Mouse (Mus musculus) right cerebral cortex, postnatal 4 days (tissue): ENCODE data around the gene Hspa1a.
"Not testable (repeated sequence)": the region's sequence is repeated elsewhere in the genome, so short reads cannot be mapped to it uniquely, and the experiment has no call there.

Experiments
- DNase-seq: peaks from one replicate; pipeline ENCODE4 v3.0.0-alpha.2; 2022

Hspa1a gene

GRCm38 (mm10) chr17:34962841-34963240 is 9.1 kb downstream of the Hspa1a start:
- no peak for DNase-seq

- no peak for DNase-seq
These were observed 9.8 kb downstream of the Hspa1a start for GRCm38 (mm10) chr17:34962125-34962524.

GRCm38 (mm10) chr17:34960702-34961493 is 11.1 kb downstream of the Hspa1a start:
- DNase-seq = no peak

DNA sequence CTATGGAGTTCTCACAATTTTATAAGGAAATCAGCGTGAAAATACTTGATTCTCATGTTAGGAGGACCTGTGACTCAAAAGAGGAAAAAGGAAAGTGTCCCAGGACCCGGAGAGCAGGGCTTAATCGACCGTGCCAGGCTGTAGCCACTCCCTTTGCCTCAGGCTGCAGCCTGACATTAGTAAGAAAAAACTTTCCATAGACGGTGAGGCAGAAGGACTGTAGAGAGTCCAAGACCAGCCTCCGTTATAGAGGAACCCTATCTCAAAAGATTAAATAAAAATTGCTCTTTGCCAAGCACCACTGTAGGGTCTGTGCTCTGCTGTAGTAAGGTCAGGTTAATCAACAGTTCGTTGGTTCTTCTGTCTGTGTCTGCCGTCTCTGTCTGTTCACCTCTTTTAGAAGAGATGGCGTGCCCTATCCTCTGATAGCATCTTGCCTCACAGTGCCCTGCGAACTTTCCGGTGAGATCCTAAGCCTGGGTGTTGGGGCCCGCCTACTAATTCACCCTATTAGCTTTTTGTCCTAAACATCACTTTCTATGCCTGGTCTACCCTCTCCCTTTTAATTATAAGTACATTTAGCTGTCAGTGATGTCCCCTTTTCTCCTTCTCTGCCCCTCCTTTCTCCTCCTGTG is 12.0 kb downstream of the Hspa1a start:
- DNase-seq = no peak

GRCm38 (mm10) chr17:34959130-34959778 is 12.7 kb downstream of the Hspa1a start, which contains the start of gene Hspa1b:
Gene Hspa1b, minus strand, starts transcription at chr17:34959238.
- DNase-seq = peak; percentile 51

DNA sequence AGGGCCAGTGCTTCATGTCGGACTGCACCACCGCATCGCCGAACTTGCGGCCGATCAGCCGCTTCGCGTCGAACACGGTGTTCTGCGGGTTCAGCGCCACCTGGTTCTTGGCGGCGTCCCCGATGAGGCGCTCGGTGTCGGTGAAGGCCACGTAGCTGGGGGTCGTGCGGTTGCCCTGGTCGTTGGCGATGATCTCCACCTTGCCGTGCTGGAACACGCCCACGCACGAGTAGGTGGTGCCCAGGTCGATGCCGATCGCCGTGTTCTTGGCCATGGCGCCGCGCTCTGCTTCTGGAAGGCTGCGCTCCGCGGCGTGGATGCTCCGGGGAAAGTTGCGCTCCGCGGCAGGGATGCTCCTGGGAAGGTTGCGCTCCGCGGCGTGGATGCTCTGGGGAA is 13.2 kb downstream of the Hspa1a start:
- not testable (repeated sequence) for DNase-seq

GRCm38 (mm10) chr17:34957966-34958365 is 14.0 kb downstream of the Hspa1a start:
- DNase-seq = not testable (repeated sequence)

GRCm38 (mm10) chr17:34957291-34957690 is 14.7 kb downstream of the Hspa1a start:
- DNase-seq = not testable (repeated sequence)

- DNase-seq = no peak
These were observed 15.6 kb downstream of the Hspa1a start for GRCm38 (mm10) chr17:34956340-34956739.

DNA sequence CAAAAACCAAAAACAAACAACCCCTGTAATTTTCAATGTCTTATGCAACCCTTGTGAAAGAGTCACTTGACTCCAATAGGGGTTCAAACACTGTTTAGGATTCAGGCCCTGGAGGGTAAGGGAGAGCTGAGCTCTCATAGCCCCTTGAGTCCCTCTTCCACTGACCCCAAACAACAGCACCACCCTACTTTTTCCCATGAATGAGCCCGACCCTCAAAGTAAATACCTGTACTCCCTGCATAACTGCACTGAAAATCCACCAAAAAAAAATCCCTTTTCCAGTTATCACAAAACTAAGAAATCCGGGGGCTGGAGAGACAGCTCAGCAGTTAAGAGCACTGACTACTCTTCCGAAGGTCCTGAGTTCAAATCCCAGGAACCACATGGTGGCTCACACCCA is 16.1 kb downstream of the Hspa1a start:
- DNase-seq = no peak

GRCm38 (mm10) chr17:34954831-34955230 is 17.1 kb downstream of the Hspa1a start:
- no peak for DNase-seq

DNA sequence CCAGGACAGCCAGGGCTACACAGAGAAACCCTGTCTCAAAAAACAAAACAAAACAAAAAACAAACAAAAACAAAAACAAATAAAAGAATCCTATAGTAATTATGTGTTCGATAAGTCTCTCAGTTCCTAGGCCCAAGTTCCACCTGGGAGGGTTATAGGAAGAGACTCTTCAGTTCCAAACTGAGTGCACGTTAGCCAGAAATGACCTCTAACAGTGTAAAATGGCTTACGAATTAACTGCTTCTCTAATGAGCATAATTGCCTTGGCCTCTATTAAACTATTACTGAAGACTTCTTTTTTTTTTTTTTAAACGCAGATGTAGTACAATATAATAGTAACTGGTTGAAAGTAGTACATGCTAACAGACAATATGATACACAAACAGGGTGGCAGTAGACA is 18.1 kb downstream of the Hspa1a start:
- no peak for DNase-seq

- no peak for DNase-seq
These were observed 18.7 kb downstream of the Hspa1a start for GRCm38 (mm10) chr17:34953258-34953657.

- peak; percentile 91 for DNase-seq
These were observed 19.4 kb downstream of the Hspa1a start for GRCm38 (mm10) chr17:34952378-34953040.

GRCm38 (mm10) chr17:34951636-34952377 is 20.1 kb downstream of the Hspa1a start:
- no peak for DNase-seq

DNA sequence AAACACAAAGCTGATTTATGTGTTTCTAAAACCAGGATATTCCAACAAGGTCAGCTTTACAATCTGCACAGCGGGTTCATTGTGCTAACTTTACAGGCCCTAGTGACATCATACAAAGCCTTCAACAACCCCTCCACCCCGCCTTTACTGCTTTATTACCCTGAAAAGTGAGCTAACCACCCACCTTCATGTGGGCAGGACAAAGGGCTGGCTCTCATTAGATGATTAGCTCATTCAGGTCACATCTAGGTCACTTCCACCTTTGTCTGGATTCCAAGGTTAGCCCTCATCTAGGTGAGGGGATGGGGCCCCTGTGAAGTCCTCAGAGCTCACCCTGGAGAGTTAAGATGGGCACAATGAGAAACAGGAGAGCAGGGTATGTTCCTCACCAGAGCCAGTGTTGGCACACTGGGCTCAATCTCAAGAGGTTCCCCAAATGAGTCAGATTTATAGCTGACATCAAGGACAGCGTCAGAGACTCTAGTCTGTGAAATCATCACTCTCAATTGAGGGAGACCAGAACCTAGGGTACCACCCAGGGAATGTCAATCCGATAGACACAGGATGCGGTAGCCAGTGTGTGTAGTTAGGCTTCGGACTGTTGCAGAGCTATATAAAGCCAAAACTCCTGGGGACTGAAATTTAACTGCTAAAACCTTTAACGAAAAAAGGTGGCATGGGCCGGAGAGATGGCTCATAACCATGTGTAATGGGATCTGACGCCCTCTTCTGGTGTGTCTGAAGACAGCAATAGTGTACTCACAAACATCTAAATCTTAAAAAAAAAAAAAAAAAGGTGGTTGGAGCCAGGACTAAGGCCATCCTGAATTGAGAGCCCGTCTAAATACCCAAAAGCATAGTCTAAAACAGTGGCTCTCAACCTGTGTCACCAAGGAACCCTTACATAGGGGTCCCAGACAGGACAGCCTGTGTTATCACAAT is 21.2 kb downstream of the Hspa1a start:
- DNase-seq = no peak

GRCm38 (mm10) chr17:34949553-34949969 is 22.4 kb downstream of the Hspa1a start:
- DNase-seq = no peak

DNA sequence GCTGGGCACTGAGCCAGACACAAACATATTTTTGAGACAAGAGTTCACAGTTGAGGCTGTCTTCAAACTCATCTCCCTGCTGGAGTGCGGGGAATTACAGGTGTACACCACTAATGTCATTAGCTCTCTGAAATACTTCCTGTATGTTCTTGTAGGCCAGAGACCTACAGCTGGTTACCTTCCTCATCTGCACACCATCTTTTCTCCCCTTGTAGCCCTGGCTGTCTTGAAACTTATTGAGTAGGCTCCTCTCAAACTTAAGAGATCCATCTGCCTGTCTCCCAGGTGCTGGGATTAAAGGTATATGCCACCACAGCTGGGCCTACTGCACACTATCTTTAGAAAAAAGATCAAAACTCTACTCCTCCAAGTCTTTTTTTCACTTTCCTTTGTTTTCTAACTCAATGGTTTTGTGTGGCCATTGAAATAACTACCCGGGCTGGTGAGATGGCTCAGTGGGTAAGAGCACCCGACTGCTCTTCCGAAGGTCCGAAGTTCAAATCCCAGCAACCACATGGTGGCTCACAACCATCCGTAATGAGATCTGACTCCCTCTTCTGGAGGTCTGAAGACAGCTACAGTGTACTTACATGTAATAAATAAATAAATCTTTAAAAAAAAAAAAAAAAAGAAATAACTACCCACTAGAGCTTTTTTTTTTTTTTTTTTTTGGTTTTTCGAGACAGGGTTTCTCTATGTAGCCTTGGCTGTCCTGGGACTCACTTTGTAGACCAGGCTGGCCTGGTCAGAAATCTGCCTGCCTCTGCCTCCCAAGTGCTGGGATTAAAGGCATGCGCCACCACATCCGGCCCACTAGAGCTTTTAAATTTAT is 23.0 kb downstream of the Hspa1a start:
- not testable (repeated sequence) for DNase-seq

- no peak for DNase-seq
These were observed 24.4 kb downstream of the Hspa1a start for GRCm38 (mm10) chr17:34947606-34948005.

GRCm38 (mm10) chr17:34946486-34947140 is 25.3 kb downstream of the Hspa1a start:
- DNase-seq = no peak
